Mouse (Mus musculus) kidney, postnatal 0 days (tissue): ENCODE data around the gene Pdzd3. TPM values are rescaled to one million over a fixed set of nuclear protein-coding genes. Genes with fewer than 3 reads are reported as not detected.

ENCODE experiments used
- ATAC-seq: fragments of 200-750 bp; cut with Nextera tagmentation; replicated peaks from 2 replicates; pipeline ENCODE4 v1.8.0; 2017; ENCODE audit warnings: low read depth, moderate number of reproducible peaks, moderate TSS enrichment, moderate library complexity; ENCODE audit not compliant: low FRiP score
- DNase-seq: peaks from one replicate; pipeline ENCODE4 v3.0.0-alpha.2; 2016; ENCODE audit warnings: low spot score
- H3K27ac ChIP-seq: fragments of 300-500 bp; sonication (generic); 2 replicates; pipeline ENCODE4 v1.5.1; 2014; ENCODE audit warnings: mild to moderate bottlenecking
- H3K27me3 ChIP-seq: fragments of 300-500 bp; sonication (generic); 2 replicates; pipeline ENCODE4 v1.6.1; 2014; ENCODE audit warnings: low read length, mixed read lengths; ENCODE audit not compliant: insufficient read depth
- H3K36me3 ChIP-seq: fragments of 300-500 bp; sonication (generic); 2 replicates; pipeline ENCODE4 v1.6.1; 2014; ENCODE audit warnings: low read length, mixed read lengths; ENCODE audit not compliant: insufficient read depth
- H3K4me1 ChIP-seq: fragments of 300-500 bp; sonication (generic); replicated peaks from 2 replicates; pipeline ENCODE4 v1.6.1; 2014; ENCODE audit warnings: antibody characterized with exemption, low read length, mixed read lengths; ENCODE audit not compliant: insufficient read depth
- H3K4me2 ChIP-seq: fragments of 300-500 bp; sonication (generic); 2 replicates; pipeline ENCODE4 v1.6.1; 2014; ENCODE audit warnings: mild to moderate bottlenecking, low read length, moderate library complexity, mixed read lengths
- H3K4me3 ChIP-seq: fragments of 300-500 bp; sonication (generic); replicated peaks from 2 replicates; pipeline ENCODE4 v1.5.1; 2014; ENCODE audit warnings: low read depth, low read length
- H3K9ac ChIP-seq: fragments of 300-500 bp; sonication (generic); 2 replicates; pipeline ENCODE4 v1.6.1; 2014; ENCODE audit warnings: low read depth, low read length
- H3K9me3 ChIP-seq: fragments of 300-500 bp; sonication (generic); replicated peaks from 2 replicates; pipeline ENCODE4 v1.6.1; 2016; ENCODE audit warnings: low read length, inconsistent platforms, mixed read lengths
- CTCF ChIP-seq: IDR thresholded peaks from 2 replicates; pipeline ENCODE4 v1.5.1; 2016; ENCODE audit warnings: antibody characterized with exemption, low read depth, mild to moderate bottlenecking, moderate library complexity
- WGBS: fragments of 180-500 bp; shearing (Covaris S2); extraction: QIAGEN DNeasy Blood & Tissue Kit; methylation state at CpG from one replicate; pipeline ENCODE4 v1.1.7; 2014; 5-methylcytosine and 5-hydroxymethylcytosine counted together
- polyA plus RNA-seq: library from polyadenylated mRNA; unstranded; fragments of >200 nt; fragmentation: Nextera tagmentation; extraction: Ambion mirVana; gene quantifications from 2 replicates; pipeline ENCODE4 v1.2.1, GENCODE M21; 2015

Pdzd3 gene
- polyA plus RNA-seq, 1 experiment from 2014 or later: 16.0 TPM

- no peaks in the 10 kb centered on the region for H3K36me3 ChIP-seq
- WGBS: 29% methylated on average over 2 of the region's 2 CpGs
- H3K4me3 ChIP-seq: no peak overlapping the region
- no peaks in the 10 kb centered on the region for H3K9me3 ChIP-seq
- H3K27me3 ChIP-seq: no peaks in the 10 kb centered on the region
- no peak overlapping the region for H3K9ac ChIP-seq
- no peak overlapping the region for H3K4me2 ChIP-seq
- DNase-seq (no peak), ATAC-seq (no peak)
- H3K4me1 ChIP-seq: no peaks in the 10 kb centered on the region
- H3K27ac ChIP-seq: no peak overlapping the region
- TF ChIP-seq CTCF: no peak
These were observed 7.7 kb downstream of the Pdzd3 start for GRCm38 (mm10) chr9:44243621-44244020.

GRCm38 (mm10) chr9:44241418-44241817 lies 9.9 kb downstream of the Pdzd3 start:
- TF ChIP-seq CTCF: no peak
- ATAC-seq: no peak
- 70% methylated on average over 9 of the region's 9 CpGs for WGBS

GRCm38 (mm10) chr9:44240911-44241310 lies 10.4 kb downstream of the Pdzd3 start:
- no peak for TF ChIP-seq CTCF
- H3K27me3 ChIP-seq: no peaks in the 10 kb centered on the region

More at GRCm38 (mm10) chr9:44241418-44241817, 9.9 kb downstream of the Pdzd3 start:
- H3K4me3 ChIP-seq: no peak overlapping the region
- DNase-seq: no peak
- no peak overlapping the region for H3K27ac ChIP-seq
- H3K27me3 ChIP-seq: no peaks in the 10 kb centered on the region
- no peak overlapping the region for H3K9ac ChIP-seq
- no peaks in the 10 kb centered on the region for H3K36me3 ChIP-seq
- H3K4me2 ChIP-seq: no peak overlapping the region
- no peaks in the 10 kb centered on the region for H3K4me1 ChIP-seq
- H3K9me3 ChIP-seq: no peaks in the 10 kb centered on the region

GRCm38 (mm10) chr9:44240399-44240798 lies 10.9 kb downstream of the Pdzd3 start, which contains the start of gene Ccdc153:
TSS of gene Ccdc153 (plus strand) at chr9:44240676.
- no peak within 1 kb of the TSS for H3K4me3 ChIP-seq
- H3K27me3 ChIP-seq: no peaks in the 10 kb centered on the region
- DNase-seq (no peak), ATAC-seq (no peak)
- 49% methylated on average over 2 of the region's 2 CpGs for WGBS
- no peaks in the 10 kb centered on the region for H3K9me3 ChIP-seq
- no peak within 1 kb of the TSS for H3K27ac ChIP-seq
- no peak within 1 kb of the TSS for H3K9ac ChIP-seq
- H3K4me1 ChIP-seq: no peaks in the 10 kb centered on the region
- TF ChIP-seq CTCF: no peak
- H3K36me3 ChIP-seq: no peaks in the 10 kb centered on the region
- H3K4me2 ChIP-seq: no peak within 1 kb of the TSS

More at GRCm38 (mm10) chr9:44240911-44241310, 10.4 kb downstream of the Pdzd3 start:
- no peak overlapping the region for H3K4me3 ChIP-seq
- no peaks in the 10 kb centered on the region for H3K36me3 ChIP-seq
- H3K27ac ChIP-seq: no peak overlapping the region
- no peaks in the 10 kb centered on the region for H3K4me1 ChIP-seq
- no peaks in the 10 kb centered on the region for H3K9me3 ChIP-seq
- DNase-seq (no peak), ATAC-seq (no peak)
- 57% methylated on average over 5 of the region's 5 CpGs for WGBS
- no peak overlapping the region for H3K4me2 ChIP-seq
- H3K9ac ChIP-seq: no peak overlapping the region

- ATAC-seq (no peak), DNase-seq (peak; percentile 86)
- 15% methylated on average over 5 of the region's 5 CpGs for WGBS
- no peaks in the 10 kb centered on the region for H3K4me1 ChIP-seq
- TF ChIP-seq CTCF: peak; percentile 86
- no peak overlapping the region for H3K4me3 ChIP-seq
- no peaks in the 10 kb centered on the region for H3K27me3 ChIP-seq
- no peak overlapping the region for H3K9ac ChIP-seq
- no peaks in the 10 kb centered on the region for H3K9me3 ChIP-seq
- H3K27ac ChIP-seq: no peak overlapping the region
- no peaks in the 10 kb centered on the region for H3K36me3 ChIP-seq
- H3K4me2 ChIP-seq: no peak overlapping the region
These were observed 11.8 kb downstream of the Pdzd3 start for GRCm38 (mm10) chr9:44239447-44239846.

- DNase-seq (no peak), ATAC-seq (no peak)
- Histone ChIP-seq H3K27me3 (no peaks in the 10 kb centered on the region), H3K4me1 (no peaks in the 10 kb centered on the region), H3K36me3 (no peaks in the 10 kb centered on the region), H3K4me2 (no peak overlapping the region), H3K9ac (no peak overlapping the region), H3K9me3 (no peaks in the 10 kb centered on the region), H3K27ac (no peak overlapping the region), H3K4me3 (no peak overlapping the region)
- TF ChIP-seq CTCF: no peak
- WGBS: 79% methylated on average over 17 of the region's 17 CpGs
These were observed 12.6 kb downstream of the Pdzd3 start for GRCm38 (mm10) chr9:44238501-44239190.
